Mouse (Mus musculus): ENCODE measurements around the gene Gm26602. TPM values are rescaled to one million over a fixed set of nuclear protein-coding genes. Genes with fewer than 3 reads are reported as not detected.
A peak's percentile ranks its signal among the peaks of the same experiment; 100 is the strongest.
"Not testable (repeated sequence)": the region's sequence is repeated elsewhere in the genome, so short reads cannot be mapped to it uniquely, and the experiment has no call there.

Gm26602 gene
- polyA plus RNA-seq, 1 experiment: not detected

- no peak for TF ChIP-seq CTCF (IDR thresholded peaks at IDR 0.05; ENCODE audit: borderline replicate concordance, extremely low read depth, insufficient read depth, insufficient read length)
- TF ChIP-seq POLR2A (IDR thresholded peaks at IDR 0.05; ENCODE audit: borderline replicate concordance, extremely low read depth, insufficient read depth, insufficient read length, poor library complexity, severe bottlenecking): no peak
- no peak for DNase-seq (ENCODE audit: low read depth)
Measured at GRCm38 (mm10) chr10:79955691-79956090, 45.0 kb downstream of the Gm26602 start.

- no peak for TF ChIP-seq POLR2A (IDR thresholded peaks at IDR 0.05; ENCODE audit: borderline replicate concordance, extremely low read depth, insufficient read depth, insufficient read length, poor library complexity, severe bottlenecking)
- no peak for TF ChIP-seq CTCF (IDR thresholded peaks at IDR 0.05; ENCODE audit: borderline replicate concordance, extremely low read depth, insufficient read depth, insufficient read length)
Measured at GRCm38 (mm10) chr10:79956643-79957154, 46.0 kb downstream of the Gm26602 start.

GRCm38 (mm10) chr10:79958140-79958816 lies 47.6 kb downstream of the Gm26602 start:
- peak; percentile 66 for DNase-seq (ENCODE audit: low read depth)
- TF ChIP-seq POLR2A (IDR thresholded peaks at IDR 0.05; ENCODE audit: borderline replicate concordance, extremely low read depth, insufficient read depth, insufficient read length, poor library complexity, severe bottlenecking) (no peak), CTCF (IDR thresholded peaks at IDR 0.05; ENCODE audit: borderline replicate concordance, extremely low read depth, insufficient read depth, insufficient read length) (peak; percentile 82)

More at GRCm38 (mm10) chr10:79956643-79957154, 46.0 kb downstream of the Gm26602 start:
- DNase-seq (ENCODE audit: low read depth): no peak

- DNase-seq (ENCODE audit: low read depth): not testable (repeated sequence)
Measured at GRCm38 (mm10) chr10:79959412-79959811, 48.8 kb downstream of the Gm26602 start.

GRCm38 (mm10) chr10:79959847-79960601 lies 49.4 kb downstream of the Gm26602 start, which contains the start of gene Wdr18:
Gene Wdr18, plus strand, starts transcription at chr10:79960152.
- DNase-seq (ENCODE audit: low read depth): peak; percentile 100
- peak; percentile 35; the same call in 1 of the 2 replicates for TF ChIP-seq POLR2A (IDR thresholded peaks at IDR 0.05; ENCODE audit: borderline replicate concordance, extremely low read depth, insufficient read depth, insufficient read length, poor library complexity, severe bottlenecking)
- TF ChIP-seq CTCF (IDR thresholded peaks at IDR 0.05; ENCODE audit: borderline replicate concordance, extremely low read depth, insufficient read depth, insufficient read length): peak; percentile 98

Other genes starting within 250 kb of the Gm26602 start
- 0.87 and 1.1 TPM in 2 replicates for gene Madcam1, start 246.3 kb upstream of the Gm26602 start, polyA plus RNA-seq (2012; rRNA removed)
- 68.2 and 69.2 TPM in 2 replicates for gene Tpgs1, start 241.5 kb upstream of the Gm26602 start, polyA plus RNA-seq (2012; rRNA removed)
- gene Cdc34, start 228.7 kb upstream of the Gm26602 start, polyA plus RNA-seq (2012; rRNA removed): 121 and 151 TPM in 2 replicates
- 1.4 and 1.9 TPM in 2 replicates for gene Gzmm, start 221.8 kb upstream of the Gm26602 start, polyA plus RNA-seq (2012; rRNA removed)
- 593 and 631 TPM in 2 replicates for gene Bsg, start 206.4 kb upstream of the Gm26602 start, polyA plus RNA-seq (2012; rRNA removed)
- 8.3 and 16.1 TPM in 2 replicates for gene Hcn2, start 194.2 kb upstream of the Gm26602 start, polyA plus RNA-seq (2012; rRNA removed)
- 63.0 and 81.6 TPM in 2 replicates for gene Polrmt, start 164.3 kb upstream of the Gm26602 start, polyA plus RNA-seq (2012; rRNA removed)
- gene Fgf22, start 155.8 kb upstream of the Gm26602 start, polyA plus RNA-seq (2012; rRNA removed): 0.28 and 0.74 TPM in 2 replicates
- gene Rnf126, start 143.9 kb upstream of the Gm26602 start, polyA plus RNA-seq (2012; rRNA removed): 157 and 182 TPM in 2 replicates
- 1.7 and 2.2 TPM in 2 replicates for gene Fstl3, start 133.6 kb upstream of the Gm26602 start, polyA plus RNA-seq (2012; rRNA removed)
- 0.05 and 0.14 TPM in 2 replicates for gene Prss57, start 119.9 kb upstream of the Gm26602 start, polyA plus RNA-seq (2012; rRNA removed)
- 157 and 219 TPM in 2 replicates for gene Palm, start 117.3 kb upstream of the Gm26602 start, polyA plus RNA-seq (2012; rRNA removed)
- 0.59 and 1.1 TPM in 2 replicates for gene Misp, start 89.9 kb upstream of the Gm26602 start, polyA plus RNA-seq (2012; rRNA removed)
- gene Ptbp1, start 56.4 kb upstream of the Gm26602 start, polyA plus RNA-seq (2012; rRNA removed): 183 and 194 TPM in 2 replicates
- 18.0 and 28.0 TPM in 2 replicates for gene Prtn3, start 36.4 kb upstream of the Gm26602 start, polyA plus RNA-seq (2012; rRNA removed)
- gene Plppr3, start 36.2 kb upstream of the Gm26602 start, polyA plus RNA-seq (2012; rRNA removed): 805 and 1,208 TPM in 2 replicates
- 0.28 and 0.49 TPM in 2 replicates for gene Elane, start 24.6 kb upstream of the Gm26602 start, polyA plus RNA-seq (2012; rRNA removed)
- 0.60 and 0.81 TPM in 2 replicates for gene Cfd, start 20.0 kb upstream of the Gm26602 start, polyA plus RNA-seq (2012; rRNA removed)
- gene Med16, start 1.9 kb upstream of the Gm26602 start, polyA plus RNA-seq (2012; rRNA removed): 84.7 and 92.6 TPM in 2 replicates
- 4.1 and 4.4 TPM in 2 replicates for gene Kiss1r, start 6.1 kb downstream of the Gm26602 start, polyA plus RNA-seq (2012; rRNA removed)
- gene R3hdm4, start 10.4 kb downstream of the Gm26602 start, polyA plus RNA-seq (2012; rRNA removed): 195 and 197 TPM in 2 replicates
- 5.2 and 7.0 TPM in 2 replicates for gene Arid3a, start 16.2 kb downstream of the Gm26602 start, polyA plus RNA-seq (2012; rRNA removed)
- 59.7 and 74.1 TPM in 2 replicates for gene Wdr18, start 49.3 kb downstream of the Gm26602 start, polyA plus RNA-seq (2012; rRNA removed)
- 0.20 and 0.38 TPM in 2 replicates for gene Grin3b, start 59.9 kb downstream of the Gm26602 start, polyA plus RNA-seq (2012; rRNA removed)
- gene Tmem259, start 73.5 kb downstream of the Gm26602 start, polyA plus RNA-seq (2012; rRNA removed): 221 and 337 TPM in 2 replicates
- gene Cnn2, start 77.7 kb downstream of the Gm26602 start, polyA plus RNA-seq (2012; rRNA removed): 21.2 and 30.7 TPM in 2 replicates
- 12.2 and 12.7 TPM in 2 replicates for gene Abca7, start 85.6 kb downstream of the Gm26602 start, polyA plus RNA-seq (2012; rRNA removed)
- gene Arhgap45, start 105.8 kb downstream of the Gm26602 start, polyA plus RNA-seq (2012; rRNA removed): 3.4 and 3.8 TPM in 2 replicates
- gene Polr2e, start 128.9 kb downstream of the Gm26602 start, polyA plus RNA-seq (2012; rRNA removed): 216 and 272 TPM in 2 replicates
- 376 and 484 TPM in 2 replicates for gene Gpx4, start 136.3 kb downstream of the Gm26602 start, polyA plus RNA-seq (2012; rRNA removed)
- 30.2 and 31.1 TPM in 2 replicates for gene Sbno2, start 194.7 kb downstream of the Gm26602 start, polyA plus RNA-seq (2012; rRNA removed)
- 112 and 127 TPM in 2 replicates for gene Stk11, start 204.9 kb downstream of the Gm26602 start, polyA plus RNA-seq (2012; rRNA removed)
- gene Atp5d, start 227.8 kb downstream of the Gm26602 start, polyA plus RNA-seq (2012; rRNA removed): 445 and 501 TPM in 2 replicates
- gene Cbarp, start 230.0 kb downstream of the Gm26602 start, polyA plus RNA-seq (2012; rRNA removed): 152 and 242 TPM in 2 replicates
- gene Midn, start 237.4 kb downstream of the Gm26602 start, polyA plus RNA-seq (2012; rRNA removed): 177 and 213 TPM in 2 replicates

All from brain, embryonic 14.5 days (tissue).